Mouse (Mus musculus) embryonic facial prominence, embryonic 13.5 days (tissue): ENCODE data around the gene Sdc3. TPM values are rescaled to one million over a fixed set of nuclear protein-coding genes. Genes with fewer than 3 reads are reported as not detected.

Experiments
- polyA plus RNA-seq: library from polyadenylated mRNA; unstranded; fragments of >200 nt; fragmentation: Nextera tagmentation; extraction: Ambion mirVana; gene quantifications from 2 replicates; pipeline ENCODE4 v1.2.1, GENCODE M21; 2015

Gene Sdc3
- polyA plus RNA-seq, 1 experiment from 2014 or later, result 32.7 TPM

Other genes with a start within 250 kb of the Sdc3 start
- gene Nkain1, start 218.4 kb upstream of the Sdc3 start, polyA plus RNA-seq, result 1.6 and 2.7 TPM in 2 replicates
- gene Pum1, start 129.2 kb upstream of the Sdc3 start, polyA plus RNA-seq, result 103 and 108 TPM in 2 replicates
- gene Laptm5, start 120.6 kb downstream of the Sdc3 start, polyA plus RNA-seq, result 27.9 and 28.6 TPM in 2 replicates
- 28.7 and 31.4 TPM in 2 replicates for gene Matn1, start 151.8 kb downstream of the Sdc3 start, polyA plus RNA-seq